Mouse (Mus musculus) gastrocnemius, adult 2 months (tissue): ENCODE results near the gene Olfr776. TPM values are rescaled to one million over a fixed set of nuclear protein-coding genes. Genes with fewer than 3 reads are reported as not detected.
"Not testable (repeated sequence)": the region's sequence is repeated elsewhere in the genome, so short reads cannot be mapped to it uniquely, and the experiment has no call there.

Experiments
- DNase-seq: peaks from one replicate; pipeline ENCODE4 v3.0.0; 2022
- H3K27ac ChIP-seq: fragments of 200-600 bp; 2 replicates; pipeline ENCODE4 v1.8.1; 2022; ENCODE audit warnings: mild to moderate bottlenecking
- H3K4me3 ChIP-seq: fragments of 200-600 bp; 2 replicates; pipeline ENCODE4 v1.8.1; 2022; ENCODE audit warnings: mild to moderate bottlenecking, moderate library complexity
- CTCF ChIP-seq: fragments of 200-600 bp; IDR thresholded peaks from 2 replicates; pipeline ENCODE4 v1.8.1; 2022; ENCODE audit warnings: antibody characterized with exemption, mild to moderate bottlenecking, moderate library complexity
- intact Hi-C: fragments of 180-260 bp; cut with DNase I; formaldehyde crosslinking; loops from one replicate; pipeline ENCODE4 v1.15.1; 2025
- long read RNA-seq, 2 experiments: library from polyadenylated mRNA; stranded (forward); transcript quantifications; one replicate each; pipeline ENCODE4 v2.0.0; 2021
- total RNA-seq, 2 experiments: library from RNA; stranded (reverse); gene quantifications; 2 replicates each; pipeline ENCODE4 v1.2.3; 2021

Gene Olfr776
- total RNA-seq = not detected
- long read RNA-seq, experiment 1 = 0 reads
- long read RNA-seq, experiment 2 = 0 reads

GRCm38 (mm10) chr10:129258827-129259226 is at the start of gene Olfr776:
Olfr776 (plus strand) TSS chr10:129259127.
- no peak within 1 kb of the TSS for H3K27ac ChIP-seq
- no peak for TF ChIP-seq CTCF
- intact Hi-C loops = no loop called here
- no peak for DNase-seq
- H3K4me3 ChIP-seq = no peak within 1 kb of the TSS

GRCm38 (mm10) chr10:129230737-129231136 is 28.2 kb upstream of the Olfr776 start:
- intact Hi-C loops = no loop called here
- DNase-seq = no peak
- Histone ChIP-seq H3K4me3 (no peak overlapping the region), H3K27ac (no peak overlapping the region)
- TF ChIP-seq CTCF = no peak

- DNase-seq = no peak
- Histone ChIP-seq H3K27ac (no peak within 1 kb of the TSS), H3K4me3 (no peak within 1 kb of the TSS)
- TF ChIP-seq CTCF = no peak
- intact Hi-C loops = no loop called here
Observed at GRCm38 (mm10) chr10:129235904-129236303, 23.0 kb upstream of the Olfr776 start, which contains the start of gene Olfr774. Olfr774 (plus strand) TSS chr10:129236204.

- intact Hi-C loops = no loop called here
- TF ChIP-seq CTCF = no peak
- Histone ChIP-seq H3K4me3 (no peak within 1 kb of the TSS), H3K27ac (no peak within 1 kb of the TSS)
- no peak for DNase-seq
Observed at GRCm38 (mm10) chr10:129248112-129248511, 10.8 kb upstream of the Olfr776 start, which contains the start of gene Olfr775. Olfr775 (plus strand) TSS chr10:129248412.

- DNase-seq = no peak
- H3K27ac ChIP-seq = no peak within 1 kb of the TSS
- TF ChIP-seq CTCF = no peak
- intact Hi-C loops = no loop called here
- no peak within 1 kb of the TSS for H3K4me3 ChIP-seq
Observed at GRCm38 (mm10) chr10:129271081-129271535, 12.2 kb downstream of the Olfr776 start, which contains the start of gene Olfr777. Olfr777 (minus strand) TSS chr10:129271485.

- H3K27ac ChIP-seq, H3K4me3 ChIP-seq, intact Hi-C loops, DNase-seq: not testable (repeated sequence)
Observed at GRCm38 (mm10) chr10:129312973-129313372, 54.0 kb downstream of the Olfr776 start.

GRCm38 (mm10) chr10:129313521-129313920 is 54.6 kb downstream of the Olfr776 start:
- H3K4me3 ChIP-seq, intact Hi-C loops, H3K27ac ChIP-seq, DNase-seq: not testable (repeated sequence)

Other genes with a start within 250 kb of the Olfr776 start
- not detected for gene Olfr763, start 248.3 kb upstream of the Olfr776 start, total RNA-seq
- not detected for gene Olfr764-ps1, start 219.2 kb upstream of the Olfr776 start, total RNA-seq
- gene Olfr765, start 209.1 kb upstream of the Olfr776 start, total RNA-seq = not detected
- gene Olfr766-ps1, start 190.2 kb upstream of the Olfr776 start, total RNA-seq = not detected
- not detected for gene Olfr767, start 176.2 kb upstream of the Olfr776 start, total RNA-seq
- not detected for gene Olfr768, start 159.8 kb upstream of the Olfr776 start, total RNA-seq
- not detected for gene Olfr769, start 141.3 kb upstream of the Olfr776 start, total RNA-seq
- not detected for gene Olfr770, start 120.1 kb upstream of the Olfr776 start, total RNA-seq
- gene Olfr771, start 94.4 kb upstream of the Olfr776 start, total RNA-seq = not detected
- not detected for gene Olfr772, start 81.2 kb upstream of the Olfr776 start, total RNA-seq
- not detected for gene Olfr773, start 71.7 kb upstream of the Olfr776 start, total RNA-seq
- not detected for gene Olfr774, start 22.9 kb upstream of the Olfr776 start, total RNA-seq
- gene Olfr775, start 10.7 kb upstream of the Olfr776 start, total RNA-seq = not detected
- gene Olfr777, start 12.4 kb downstream of the Olfr776 start, total RNA-seq = not detected
- not detected for gene Olfr780, start 59.0 kb downstream of the Olfr776 start, total RNA-seq
- not detected for gene Olfr781, start 69.7 kb downstream of the Olfr776 start, total RNA-seq
- not detected for gene Olfr782, start 89.7 kb downstream of the Olfr776 start, total RNA-seq
- not detected for gene Olfr784, start 125.0 kb downstream of the Olfr776 start, total RNA-seq
- not detected for gene Olfr785, start 146.3 kb downstream of the Olfr776 start, total RNA-seq
- gene Olfr786, start 168.2 kb downstream of the Olfr776 start, total RNA-seq = not detected
- not detected for gene Olfr787, start 202.7 kb downstream of the Olfr776 start, total RNA-seq
- not detected for gene Olfr788, start 211.9 kb downstream of the Olfr776 start, total RNA-seq
- gene Olfr789, start 225.6 kb downstream of the Olfr776 start, total RNA-seq = not detected
- not detected for gene Olfr790, start 239.4 kb downstream of the Olfr776 start, total RNA-seq